ENCODE assay signal across 8 mouse cellular contexts in the genomic region with DNA sequence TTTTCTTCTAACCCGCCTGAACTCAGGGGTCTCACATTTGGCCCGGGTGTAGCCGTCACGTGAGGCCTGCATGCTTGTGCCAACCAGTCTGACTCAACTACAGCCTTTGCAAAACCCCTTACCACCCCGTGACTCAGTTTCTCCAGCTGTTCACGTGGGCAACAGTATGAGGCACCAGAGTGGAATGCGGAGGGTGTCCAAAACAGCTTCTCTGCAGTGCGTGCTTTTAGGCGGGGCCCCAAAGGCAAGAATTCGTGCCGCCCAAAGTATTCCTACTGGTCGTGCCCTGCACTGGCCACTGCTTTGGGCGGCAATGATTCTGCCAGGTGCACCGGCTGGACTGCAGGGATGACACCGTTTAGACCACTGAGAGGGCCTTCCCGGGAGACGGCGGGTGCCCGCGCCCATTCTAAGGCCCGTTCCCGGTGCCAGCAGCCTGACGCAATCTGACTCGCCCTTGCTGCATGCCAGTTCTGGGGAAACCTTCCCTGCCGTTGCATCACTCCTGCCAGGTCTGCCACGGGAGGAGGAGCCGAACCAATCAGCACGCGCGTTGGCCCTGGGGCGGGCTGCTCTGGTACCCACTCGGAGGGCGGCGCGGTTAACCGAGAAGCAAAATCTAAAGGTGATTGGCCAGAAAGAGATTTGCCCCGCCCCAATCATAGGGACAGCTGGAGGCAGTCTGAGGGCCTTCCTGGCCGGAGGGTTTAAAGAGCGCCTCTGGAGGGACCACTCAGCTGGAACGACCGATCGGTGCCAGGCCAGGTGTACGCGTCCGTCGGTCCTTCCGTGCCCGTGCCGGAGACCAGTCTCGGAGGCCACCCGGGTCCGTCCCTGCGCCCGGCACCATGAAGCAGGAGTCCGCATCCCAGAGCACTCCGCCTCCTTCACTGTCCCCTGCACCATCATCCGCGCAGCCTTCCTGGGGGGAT. TPM values are rescaled to one million over a fixed set of nuclear protein-coding genes. Genes with fewer than 3 reads are reported as not detected.
DNase-seq lines count a peak whose midpoint lies in the region; ATAC-seq and TF ChIP-seq lines count a peak whose summit lies in the region.

Gene Chac1, plus strand, starts transcription at position 675 of the 932 bp plus-strand sequence.

- no peak for TF ChIP-seq POLR2A in testis, adult 2 months (IDR thresholded peaks at IDR 0.05; ENCODE audit: control insufficient read depth, low read depth, low read length)

- peak within 1 kb of the TSS; percentile 54 for H3K9ac ChIP-seq in heart, embryonic 16.5 days (ENCODE audit: low read length)
- H3K9ac ChIP-seq in liver, embryonic 15.5 days: peak within 1 kb of the TSS; percentile 65
- peak within 1 kb of the TSS; percentile 80 for H3K9ac ChIP-seq in neural tube, embryonic 13.5 days

- DNase-seq in c-Kit-positive CD71-positive TER-119-negative erythroid progenitor cells, embryonic 14.5 days (ENCODE audit: low read depth): peak; percentile 74
- DNase-seq in forebrain, embryonic 10.5 days (ENCODE audit: extremely low spot score, low spot score): peak; percentile 85
- peak; percentile 92 for DNase-seq in kidney, postnatal 36 days

- no peaks in the 10 kb centered on the region for H3K9me3 ChIP-seq in E14TG2a.4 (ENCODE audit: low read length)
- H3K9me3 ChIP-seq in forebrain, embryonic 10.5 days: no peaks in the 10 kb centered on the region
- no peaks in the 10 kb centered on the region for H3K9me3 ChIP-seq in heart, embryonic 16.5 days (replicated peaks; ENCODE audit: control insufficient read depth, low read length)
- H3K9me3 ChIP-seq in liver, embryonic 15.5 days (replicated peaks): no peaks in the 10 kb centered on the region
- H3K9me3 ChIP-seq in neural tube, embryonic 13.5 days: no peaks in the 10 kb centered on the region

- peak; percentile 85 for ATAC-seq in heart, embryonic 16.5 days (replicated peaks; ENCODE audit: extremely low read depth, insufficient read depth, low FRiP score)
- ATAC-seq in liver, embryonic 15.5 days (ENCODE audit: insufficient read depth): peak; percentile 94
- peak; percentile 98 for ATAC-seq in neural tube, embryonic 13.5 days (ENCODE audit: low read depth)

- H3K4me1 ChIP-seq in E14TG2a.4 (replicated peaks; ENCODE audit: low read depth, low read length): peaks cover 44% of the 10 kb centered on the region
- peaks cover 18% of the 10 kb centered on the region for H3K4me1 ChIP-seq in forebrain, embryonic 10.5 days
- peaks cover 6% of the 10 kb centered on the region for H3K4me1 ChIP-seq in heart, embryonic 16.5 days (ENCODE audit: control insufficient read depth, insufficient read depth, low read length)
- peaks cover 19% of the 10 kb centered on the region for H3K4me1 ChIP-seq in liver, embryonic 15.5 days (replicated peaks)
- H3K4me1 ChIP-seq in neural tube, embryonic 13.5 days (replicated peaks): peaks cover 13% of the 10 kb centered on the region
- H3K4me1 ChIP-seq in testis, adult 2 months (ENCODE audit: control insufficient read depth, insufficient read depth, low read length): peaks cover 22% of the 10 kb centered on the region

- peaks cover 29% of the 10 kb centered on the region for H3K27me3 ChIP-seq in E14TG2a.4 (ENCODE audit: insufficient read depth, low read length)
- peaks cover 50% of the 10 kb centered on the region for H3K27me3 ChIP-seq in forebrain, embryonic 10.5 days (ENCODE audit: poor library complexity, severe bottlenecking)
- H3K27me3 ChIP-seq in heart, embryonic 16.5 days (ENCODE audit: control insufficient read depth, insufficient read depth, low read length): peaks cover 24% of the 10 kb centered on the region
- H3K27me3 ChIP-seq in liver, embryonic 15.5 days: peaks cover 44% of the 10 kb centered on the region
- H3K27me3 ChIP-seq in neural tube, embryonic 13.5 days: peaks cover 27% of the 10 kb centered on the region
- no peaks in the 10 kb centered on the region; the same call in 1 of the 2 replicates for H3K27me3 ChIP-seq in testis, adult 2 months (ENCODE audit: control insufficient read depth, insufficient read depth, low read length)

- peak within 1 kb of the TSS; percentile 93 for H3K4me2 ChIP-seq in heart, embryonic 16.5 days (ENCODE audit: low read depth, low read length)
- H3K4me2 ChIP-seq in liver, embryonic 15.5 days: peak within 1 kb of the TSS; percentile 89
- H3K4me2 ChIP-seq in neural tube, embryonic 13.5 days: peak within 1 kb of the TSS; percentile 90

- H3K36me3 ChIP-seq in E14TG2a.4 (ENCODE audit: insufficient read depth, low read length): peaks cover 27% of the 10 kb centered on the region
- H3K36me3 ChIP-seq in forebrain, embryonic 10.5 days (replicated peaks): no peaks in the 10 kb centered on the region
- H3K36me3 ChIP-seq in heart, embryonic 16.5 days (ENCODE audit: control insufficient read depth, insufficient read depth): no peaks in the 10 kb centered on the region
- H3K36me3 ChIP-seq in liver, embryonic 15.5 days (replicated peaks): peaks cover 11% of the 10 kb centered on the region; the same call in 1 of the 2 replicates
- peaks cover 7% of the 10 kb centered on the region for H3K36me3 ChIP-seq in neural tube, embryonic 13.5 days
- H3K36me3 ChIP-seq in testis, adult 2 months (ENCODE audit: control insufficient read depth, insufficient read depth, low read length): no peaks in the 10 kb centered on the region

- no peak for TF ChIP-seq CTCF in E14TG2a.4 (conservative IDR thresholded peaks at IDR 0.05; ENCODE audit: low read length)
- TF ChIP-seq CTCF in testis, adult 2 months (IDR thresholded peaks at IDR 0.05; ENCODE audit: control insufficient read depth, insufficient read depth, insufficient replicate concordance, low read depth, low read length): no peak

- peak within 1 kb of the TSS; percentile 87 for H3K4me3 ChIP-seq in E14TG2a.4 (replicated peaks; ENCODE audit: low read length)
- H3K4me3 ChIP-seq in forebrain, embryonic 10.5 days: peak within 1 kb of the TSS; percentile 72
- peak within 1 kb of the TSS; percentile 57 for H3K4me3 ChIP-seq in heart, embryonic 16.5 days (ENCODE audit: low read length)
- H3K4me3 ChIP-seq in liver, embryonic 15.5 days (replicated peaks): peak within 1 kb of the TSS; percentile 70
- H3K4me3 ChIP-seq in neural tube, embryonic 13.5 days: peak within 1 kb of the TSS; percentile 63
- peak within 1 kb of the TSS; percentile 69 for H3K4me3 ChIP-seq in testis, adult 2 months (ENCODE audit: control insufficient read depth, low read depth, low read length)

- H3K27ac ChIP-seq in forebrain, embryonic 10.5 days: peak within 1 kb of the TSS; percentile 73
- H3K27ac ChIP-seq in heart, embryonic 16.5 days (ENCODE audit: low read length): no peak within 1 kb of the TSS
- H3K27ac ChIP-seq in liver, embryonic 15.5 days (replicated peaks): peak within 1 kb of the TSS; percentile 52; the same call in 1 of the 2 replicates
- no peak within 1 kb of the TSS for H3K27ac ChIP-seq in neural tube, embryonic 13.5 days (replicated peaks)
- H3K27ac ChIP-seq in testis, adult 2 months (ENCODE audit: control insufficient read depth, insufficient read depth, low read depth, low read length): no peak within 1 kb of the TSS

- WGBS in forebrain, embryonic 10.5 days: 5% methylated on average over 58 of the region's 58 CpGs
- WGBS in heart, embryonic 16.5 days: 6% methylated on average over 57 of the region's 58 CpGs
- WGBS in liver, embryonic 15.5 days (ENCODE audit: insufficient replicate concordance): 7% methylated on average over 58 of the region's 58 CpGs
- WGBS in neural tube, embryonic 13.5 days: 5% methylated on average over 58 of the region's 58 CpGs

RNA-seq across cellular contexts. Expression of gene Chac1, which starts in this region (rescaled TPM):
- 1.3 and 1.4 TPM in 2 replicates for polyA plus RNA-seq in forebrain, embryonic 10.5 days (2016; fragmentation: Nextera tagmentation; extraction: Ambion mirVana)
- 0.42 and 0.50 TPM in 2 replicates for polyA plus RNA-seq in heart, embryonic 16.5 days (2015; fragmentation: Nextera tagmentation; extraction: Ambion mirVana)
- 2.9 and 3.4 TPM in 2 replicates for polyA plus RNA-seq in liver, embryonic 15.5 days (2015; fragmentation: Nextera tagmentation; extraction: Ambion mirVana)
- 6.2 TPM in 2 replicates for polyA plus RNA-seq in neural tube, embryonic 13.5 days (2015; fragmentation: Nextera tagmentation; extraction: Ambion mirVana)
- 3.5 and 3.6 TPM in 2 replicates for polyA plus RNA-seq in testis, adult 2 months (2012; rRNA removed)

Comparison
In these comparisons a context has a peak if more than half of its experiments do, and no peak if none do; other contexts are left out.
1. Peak in ATAC-seq, H3K4me3 ChIP-seq, H3K9ac ChIP-seq and H3K4me2 ChIP-seq in heart, embryonic 16.5 days; RNA of the gene not detected or under 1 TPM.
2. H3K27ac ChIP-seq: peak in forebrain, embryonic 10.5 days (single experiment) and liver, embryonic 15.5 days (single experiment); none in heart, embryonic 16.5 days (single experiment), neural tube, embryonic 13.5 days (single experiment) and testis, adult 2 months (single experiment).
3. Peak in every context shown above with its lines, with median percentiles within 50 percentile points of each other: H3K4me3 ChIP-seq, DNase-seq, ATAC-seq, H3K4me2 ChIP-seq and H3K9ac ChIP-seq.